Mouse (Mus musculus) limb, embryonic 13.5 days (tissue): ENCODE measurements around the gene Pomt1. TPM values are rescaled to one million over a fixed set of nuclear protein-coding genes. Genes with fewer than 3 reads are reported as not detected.

Experiments used
- ATAC-seq: fragments of 200-750 bp; cut with Nextera tagmentation; 2 replicates; pipeline ENCODE4 v1.8.0; 2017; ENCODE audit warnings: low read depth, moderate number of reproducible peaks, moderate TSS enrichment; ENCODE audit not compliant: low FRiP score
- H3K27ac ChIP-seq: fragments of 300-500 bp; sonication (generic); 2 replicates; pipeline ENCODE4 v1.5.1; 2015; ENCODE audit warnings: inconsistent platforms, mild to moderate bottlenecking, moderate library complexity
- H3K27me3 ChIP-seq: fragments of 300-500 bp; sonication (generic); 2 replicates; pipeline ENCODE4 v1.6.1; 2015; ENCODE audit warnings: mild to moderate bottlenecking, inconsistent platforms
- H3K36me3 ChIP-seq: fragments of 300-500 bp; sonication (generic); 2 replicates; pipeline ENCODE4 v1.6.1; 2015; ENCODE audit warnings: inconsistent platforms, mild to moderate bottlenecking, moderate library complexity
- H3K4me1 ChIP-seq: fragments of 300-500 bp; sonication (generic); 2 replicates; pipeline ENCODE4 v1.6.1; 2015; ENCODE audit warnings: inconsistent platforms
- H3K4me2 ChIP-seq: fragments of 300-500 bp; sonication (generic); replicated peaks from 2 replicates; pipeline ENCODE4 v1.6.1; 2015; ENCODE audit warnings: inconsistent platforms, mild to moderate bottlenecking, moderate library complexity
- H3K4me3 ChIP-seq: fragments of 300-500 bp; sonication (generic); 2 replicates; pipeline ENCODE4 v1.5.1; 2015; ENCODE audit warnings: moderate library complexity, mild to moderate bottlenecking, inconsistent platforms
- H3K9ac ChIP-seq: fragments of 300-500 bp; sonication (generic); 2 replicates; pipeline ENCODE4 v1.6.1; 2015; ENCODE audit warnings: mild to moderate bottlenecking, inconsistent platforms
- H3K9me3 ChIP-seq: fragments of 300-500 bp; sonication (generic); 2 replicates; pipeline ENCODE4 v1.6.1; 2016; ENCODE audit warnings: inconsistent platforms
- WGBS: fragments of 180-500 bp; shearing (Covaris S2); methylation state at CpG from one replicate; pipeline ENCODE4 v1.1.7; 2015; 5-methylcytosine and 5-hydroxymethylcytosine counted together
- polyA plus RNA-seq: library from polyadenylated mRNA; unstranded; fragments of >200 nt; fragmentation: Nextera tagmentation; extraction: Ambion mirVana; gene quantifications from 2 replicates; pipeline ENCODE4 v1.2.1, GENCODE M21; 2015

The Pomt1 gene
- polyA plus RNA-seq, 1 experiment from 2014 or later = 28.0 TPM

DNA sequence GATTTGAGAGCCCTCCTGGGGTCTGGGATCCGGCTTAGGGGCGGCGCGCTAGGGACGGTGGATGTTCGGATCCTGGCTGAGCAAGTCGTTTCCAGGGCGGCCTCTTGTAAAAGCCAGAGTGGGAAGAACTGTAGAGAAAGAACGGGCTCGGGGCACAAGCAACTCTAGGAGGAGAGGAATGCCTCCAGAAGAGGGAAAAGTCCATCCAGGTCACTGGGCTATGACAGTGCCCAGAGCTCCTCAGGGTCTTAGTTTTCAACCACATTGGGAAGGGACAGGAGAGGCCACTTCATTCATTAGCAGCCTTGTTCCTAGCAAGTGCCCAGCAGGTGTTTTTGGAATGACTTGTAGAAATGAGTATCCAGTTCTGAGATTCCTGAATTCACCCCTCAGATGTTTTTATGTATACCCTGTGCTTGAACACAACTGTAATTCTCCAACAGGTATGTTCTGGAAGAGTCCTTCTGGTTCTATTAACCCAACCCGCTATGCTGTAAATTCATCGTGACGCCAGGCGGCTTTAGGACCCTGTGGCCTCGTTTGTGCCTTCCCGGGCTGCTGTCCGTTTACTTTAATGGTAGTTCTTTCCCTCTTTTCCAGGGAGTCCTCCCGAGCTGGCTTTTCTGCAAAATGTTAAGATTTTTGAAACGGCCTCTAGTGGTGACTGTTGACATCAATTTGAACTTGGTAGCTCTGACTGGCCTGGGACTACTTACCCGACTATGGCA lies 534 bp downstream of the Pomt1 start:
- no peaks in the 10 kb centered on the region for H3K9me3 ChIP-seq
- H3K9ac ChIP-seq = peak overlapping the region; percentile 79
- ATAC-seq = peak; percentile 30
- H3K4me2 ChIP-seq = peak overlapping the region; percentile 86
- WGBS = under 1% methylated on average over 20 of the region's 20 CpGs
- H3K27me3 ChIP-seq = no peaks in the 10 kb centered on the region
- peak overlapping the region; percentile 81 for H3K27ac ChIP-seq
- H3K4me3 ChIP-seq = peak overlapping the region; percentile 69
- H3K4me1 ChIP-seq = peaks cover 22% of the 10 kb centered on the region
- peaks cover 36% of the 10 kb centered on the region for H3K36me3 ChIP-seq

DNA sequence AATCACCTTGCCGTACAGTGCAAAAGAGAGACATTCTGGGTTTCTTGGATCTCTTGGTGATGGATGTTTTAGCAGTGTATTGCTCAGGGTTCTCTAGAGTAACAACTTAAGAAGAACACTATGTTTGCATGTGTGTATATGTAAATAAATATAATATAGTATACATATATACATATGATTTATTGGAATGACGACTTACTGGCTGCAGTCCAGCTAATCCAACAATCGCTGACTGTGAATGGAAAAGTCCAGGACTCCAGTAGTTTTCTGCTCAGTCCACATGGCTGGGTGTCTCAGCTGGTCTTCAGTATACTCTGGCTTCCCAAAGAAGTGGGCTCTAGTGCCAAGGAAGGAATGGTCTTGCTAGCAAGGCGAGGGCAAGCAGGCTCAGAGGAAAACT lies 1.2 kb downstream of the Pomt1 start:
- Histone ChIP-seq H3K9me3 (no peaks in the 10 kb centered on the region), H3K4me1 (peaks cover 22% of the 10 kb centered on the region), H3K27me3 (no peaks in the 10 kb centered on the region), H3K4me3 (peak overlapping the region; percentile 69), H3K4me2 (peak overlapping the region; percentile 86), H3K9ac (peak overlapping the region; percentile 79), H3K36me3 (peaks cover 35% of the 10 kb centered on the region), H3K27ac (peak overlapping the region; percentile 81; the same call in 1 of the 2 replicates)
- ATAC-seq = no peak
- WGBS = 37% methylated on average over 4 of the region's 4 CpGs

DNA sequence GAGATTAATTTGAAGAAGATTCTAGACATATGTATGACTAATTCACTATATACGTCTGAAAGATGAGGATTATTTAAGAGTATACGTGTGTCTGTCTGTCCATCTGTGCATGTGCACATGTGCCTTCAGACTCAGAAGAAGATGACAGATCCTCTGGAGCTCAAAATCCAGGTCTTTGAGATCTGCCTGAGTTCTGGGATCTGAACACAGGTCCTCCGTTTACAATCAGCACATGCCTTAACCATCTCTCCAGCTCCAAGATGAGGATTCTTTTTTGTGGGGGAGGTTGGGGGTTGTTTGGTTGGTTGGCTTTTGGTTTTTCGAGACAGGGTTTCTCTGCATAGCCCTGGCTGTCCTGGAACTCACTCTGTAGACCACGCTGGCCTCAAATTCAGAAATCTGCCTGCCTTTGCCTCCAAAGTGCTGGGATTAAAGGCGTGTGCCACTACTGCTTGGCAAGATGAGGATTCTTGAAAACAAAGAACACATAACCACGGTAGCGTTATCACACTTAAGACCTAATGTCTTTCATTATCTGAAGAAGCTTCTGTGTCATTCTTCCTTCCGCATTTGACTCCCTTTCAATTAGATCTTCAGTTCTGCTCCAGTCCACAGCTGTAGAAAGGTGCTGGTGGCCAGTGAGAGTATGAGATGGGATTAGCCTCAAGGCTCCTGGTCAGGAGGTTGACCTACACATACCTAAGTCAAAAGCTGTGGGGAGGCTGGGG lies 2.5 kb downstream of the Pomt1 start:
- no peaks in the 10 kb centered on the region for H3K27me3 ChIP-seq
- no peak overlapping the region for H3K9ac ChIP-seq
- ATAC-seq = no peak
- no peak overlapping the region for H3K27ac ChIP-seq
- H3K4me1 ChIP-seq = peaks cover 22% of the 10 kb centered on the region
- peaks cover 29% of the 10 kb centered on the region for H3K36me3 ChIP-seq
- WGBS = 90% methylated on average over 9 of the region's 9 CpGs
- H3K4me3 ChIP-seq = no peak overlapping the region
- no peak overlapping the region for H3K4me2 ChIP-seq
- no peaks in the 10 kb centered on the region for H3K9me3 ChIP-seq

DNA sequence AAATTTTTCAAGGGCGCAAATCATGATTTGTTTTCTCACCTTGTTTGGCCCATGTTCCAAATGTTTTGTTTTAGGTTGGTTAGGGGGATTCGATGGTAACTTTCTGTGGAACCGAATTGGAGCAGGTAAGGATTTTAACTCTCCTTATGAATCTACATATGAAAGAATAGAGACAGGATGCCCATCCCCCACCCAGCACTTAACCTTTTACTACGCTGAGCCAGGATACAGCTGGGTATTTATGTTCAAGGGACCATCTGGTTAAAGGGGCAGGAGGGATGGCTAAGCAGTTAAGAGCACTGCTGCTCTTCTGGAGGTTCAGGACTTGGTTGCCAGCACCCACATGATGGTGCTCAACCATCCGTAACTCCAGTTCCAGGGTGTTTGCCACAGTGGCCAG lies 4.2 kb downstream of the Pomt1 start:
- peaks cover 39% of the 10 kb centered on the region for H3K36me3 ChIP-seq
- H3K4me3 ChIP-seq = no peak overlapping the region
- H3K27me3 ChIP-seq = no peaks in the 10 kb centered on the region
- WGBS = 75% methylated on average over 5 of the region's 5 CpGs
- H3K27ac ChIP-seq = no peak overlapping the region
- no peak for ATAC-seq
- no peak overlapping the region for H3K4me2 ChIP-seq
- no peaks in the 10 kb centered on the region for H3K9me3 ChIP-seq
- no peak overlapping the region for H3K9ac ChIP-seq
- peaks cover 9% of the 10 kb centered on the region for H3K4me1 ChIP-seq

DNA sequence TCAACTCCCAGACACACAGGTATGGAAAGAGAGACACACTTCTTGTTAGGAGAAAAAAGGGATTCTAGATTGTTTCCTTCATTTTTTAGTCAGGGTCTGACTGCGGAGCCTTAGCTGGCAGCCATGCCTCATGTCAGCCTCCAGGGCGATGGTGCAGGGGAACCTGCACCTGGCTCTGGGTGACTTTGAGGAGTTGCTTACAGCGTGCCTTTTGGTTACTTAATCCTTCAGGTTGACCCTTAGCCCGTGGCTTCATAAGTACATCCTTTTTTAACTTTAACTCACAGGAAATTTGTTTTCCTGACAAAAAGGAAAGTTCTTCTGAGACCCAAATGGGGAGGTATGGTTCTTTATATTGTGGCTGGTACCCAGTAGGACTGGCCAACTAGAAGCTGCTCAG lies 6.6 kb downstream of the Pomt1 start:
- no peak overlapping the region for H3K4me2 ChIP-seq
- H3K9ac ChIP-seq = no peak overlapping the region
- ATAC-seq = no peak
- peaks cover 63% of the 10 kb centered on the region for H3K36me3 ChIP-seq
- H3K27me3 ChIP-seq = no peaks in the 10 kb centered on the region
- H3K4me1 ChIP-seq = peaks cover under 1% of the 10 kb centered on the region
- no peak overlapping the region for H3K4me3 ChIP-seq
- 81% methylated on average over 4 of the region's 4 CpGs for WGBS
- no peak overlapping the region for H3K27ac ChIP-seq
- H3K9me3 ChIP-seq = no peaks in the 10 kb centered on the region

DNA sequence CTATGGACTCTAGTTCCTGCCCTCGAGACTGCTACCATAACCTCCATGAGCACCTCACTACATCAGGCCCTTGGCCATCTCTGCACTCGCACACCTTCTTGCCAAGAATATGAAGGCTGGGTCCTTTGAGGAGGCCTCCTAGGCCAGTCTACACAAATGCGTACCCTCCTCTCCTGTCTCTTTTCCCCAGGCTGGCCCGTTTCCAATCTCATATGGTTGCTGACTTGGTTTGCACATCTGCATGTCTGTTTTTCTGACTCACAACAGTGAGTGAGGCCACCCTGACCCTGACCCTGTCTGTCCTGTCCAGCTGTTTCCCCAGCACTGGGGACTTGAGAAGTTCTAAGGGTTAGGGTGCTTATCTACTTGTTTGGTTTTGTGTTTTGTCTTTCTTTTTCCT lies 10.4 kb downstream of the Pomt1 start:
- Histone ChIP-seq H3K4me3 (no peak overlapping the region), H3K27ac (no peak overlapping the region), H3K4me1 (no peaks in the 10 kb centered on the region), H3K36me3 (peaks cover 93% of the 10 kb centered on the region), H3K4me2 (no peak overlapping the region), H3K9me3 (no peaks in the 10 kb centered on the region), H3K27me3 (no peaks in the 10 kb centered on the region), H3K9ac (no peak overlapping the region)
- WGBS = 81% methylated on average over 4 of the region's 4 CpGs
- no peak for ATAC-seq

DNA sequence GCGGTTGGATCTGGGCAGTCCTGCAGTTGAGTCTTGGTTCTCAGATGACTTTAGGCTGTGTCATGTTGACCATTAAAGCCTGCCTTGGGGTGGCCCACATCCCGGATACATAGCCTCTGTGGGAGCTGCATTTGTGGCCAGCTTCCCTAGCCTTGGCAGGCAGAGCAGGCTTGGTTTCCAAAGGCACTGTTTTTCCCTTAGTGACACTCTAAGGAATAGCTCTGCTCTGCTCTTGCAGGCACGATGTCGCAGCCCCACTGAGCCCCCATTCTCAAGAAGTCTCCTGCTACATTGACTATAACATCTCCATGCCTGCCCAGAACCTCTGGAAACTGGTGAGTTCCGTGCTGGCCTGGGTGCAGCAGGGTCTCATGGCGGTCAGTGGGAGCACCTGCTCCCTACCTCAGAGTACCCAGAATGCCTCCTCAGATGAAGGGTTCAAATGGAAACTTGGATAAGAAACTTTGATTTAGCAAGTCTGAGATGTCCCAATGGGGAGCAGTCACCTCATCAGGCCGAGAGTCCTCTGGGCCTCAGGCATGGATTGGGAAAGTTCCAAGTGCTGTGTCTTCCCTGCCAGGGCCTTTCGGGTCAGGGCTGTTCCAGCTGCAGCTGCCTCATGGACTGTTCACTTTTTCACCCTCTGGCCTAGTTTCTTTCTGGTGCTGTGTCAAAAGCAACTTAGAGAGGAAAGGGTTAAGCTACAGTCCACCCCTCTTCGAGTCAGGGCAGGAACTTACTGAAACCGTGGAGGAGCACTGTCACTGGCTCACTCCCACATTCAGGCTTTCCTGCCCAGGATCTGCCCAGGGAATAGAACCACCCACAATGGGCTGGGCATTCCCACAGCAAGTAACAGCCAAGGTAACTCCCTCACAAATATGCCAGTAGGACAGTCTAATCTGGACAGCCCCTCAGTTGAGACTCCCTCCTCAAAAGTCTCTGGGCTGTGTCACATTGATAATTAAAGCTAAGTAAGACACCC lies 12.3 kb downstream of the Pomt1 start:
- WGBS = 80% methylated on average over 10 of the region's 10 CpGs

DNA sequence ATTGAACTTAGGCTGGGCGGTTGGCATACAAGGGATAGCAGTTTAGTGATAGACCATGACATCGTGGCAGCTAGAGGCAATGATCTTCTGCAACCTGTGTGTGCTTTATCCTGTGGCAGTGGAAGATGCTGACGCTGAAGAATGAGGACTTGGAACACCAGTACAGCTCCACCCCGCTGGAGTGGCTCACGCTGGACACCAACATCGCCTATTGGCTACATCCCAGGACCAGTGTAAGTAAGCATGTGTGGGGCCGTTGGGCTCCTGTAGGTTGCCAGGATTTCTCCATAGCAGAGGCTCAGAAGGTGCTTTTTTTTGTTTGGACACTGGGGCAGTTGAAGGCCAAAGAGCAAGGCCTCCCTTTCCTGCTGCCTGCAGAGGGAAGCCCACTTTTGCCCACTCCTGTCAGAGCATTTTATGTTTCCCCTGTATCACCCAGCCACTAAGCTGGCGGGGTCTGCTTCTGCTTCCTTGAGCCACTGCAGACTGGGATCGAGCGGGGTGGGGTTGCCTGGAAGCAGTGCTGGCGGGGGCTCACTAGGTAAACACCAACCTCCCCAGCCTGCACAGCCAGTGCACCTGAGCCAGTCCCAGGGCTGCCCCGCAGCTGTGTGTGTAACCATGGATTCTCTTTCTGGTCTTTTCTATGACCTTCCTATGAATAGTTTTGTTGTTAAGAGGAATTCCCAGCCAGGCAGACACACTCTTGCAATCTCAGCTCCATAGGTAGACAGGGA lies 15.6 kb downstream of the Pomt1 start:
- H3K9ac ChIP-seq = no peak overlapping the region
- no peak for ATAC-seq
- H3K4me3 ChIP-seq = no peak overlapping the region
- no peak overlapping the region for H3K27ac ChIP-seq
- 90% methylated on average over 12 of the region's 12 CpGs for WGBS
- H3K36me3 ChIP-seq = peaks cover 90% of the 10 kb centered on the region
- no peak overlapping the region for H3K4me2 ChIP-seq
- H3K4me1 ChIP-seq = no peaks in the 10 kb centered on the region
- no peaks in the 10 kb centered on the region for H3K9me3 ChIP-seq
- no peaks in the 10 kb centered on the region for H3K27me3 ChIP-seq

More for the DNA sequence above, 12.3 kb downstream of the Pomt1 start:
- no peak for ATAC-seq
- Histone ChIP-seq H3K9me3 (no peaks in the 10 kb centered on the region), H3K27ac (no peak overlapping the region), H3K4me1 (no peaks in the 10 kb centered on the region), H3K27me3 (no peaks in the 10 kb centered on the region), H3K4me2 (no peak overlapping the region), H3K4me3 (no peak overlapping the region), H3K36me3 (peaks cover 99% of the 10 kb centered on the region), H3K9ac (no peak overlapping the region)

DNA sequence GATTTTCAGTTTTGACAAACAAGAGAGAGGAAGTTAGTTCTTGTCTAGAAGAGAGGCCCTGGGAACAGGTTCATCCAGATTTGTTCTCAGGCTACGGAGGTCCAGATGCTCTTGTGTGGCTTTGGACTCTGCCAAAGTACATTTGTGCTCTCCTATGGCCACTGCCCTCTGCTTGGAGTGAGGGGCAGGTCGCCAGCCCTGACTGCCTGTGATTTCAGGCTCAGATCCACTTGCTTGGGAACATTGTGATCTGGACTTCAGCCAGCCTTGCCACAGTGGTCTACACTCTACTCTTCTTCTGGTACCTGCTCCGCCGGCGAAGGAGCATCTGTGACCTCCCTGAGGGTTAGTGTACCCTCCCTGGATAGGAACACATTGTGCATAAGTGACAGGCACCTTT lies 16.3 kb downstream of the Pomt1 start:
- WGBS = 93% methylated on average over 5 of the region's 5 CpGs
- Histone ChIP-seq H3K4me2 (no peak overlapping the region), H3K9ac (no peak overlapping the region), H3K9me3 (no peaks in the 10 kb centered on the region), H3K36me3 (peaks cover 90% of the 10 kb centered on the region), H3K27me3 (no peaks in the 10 kb centered on the region), H3K4me1 (no peaks in the 10 kb centered on the region), H3K4me3 (no peak overlapping the region), H3K27ac (no peak overlapping the region)
- no peak for ATAC-seq

DNA sequence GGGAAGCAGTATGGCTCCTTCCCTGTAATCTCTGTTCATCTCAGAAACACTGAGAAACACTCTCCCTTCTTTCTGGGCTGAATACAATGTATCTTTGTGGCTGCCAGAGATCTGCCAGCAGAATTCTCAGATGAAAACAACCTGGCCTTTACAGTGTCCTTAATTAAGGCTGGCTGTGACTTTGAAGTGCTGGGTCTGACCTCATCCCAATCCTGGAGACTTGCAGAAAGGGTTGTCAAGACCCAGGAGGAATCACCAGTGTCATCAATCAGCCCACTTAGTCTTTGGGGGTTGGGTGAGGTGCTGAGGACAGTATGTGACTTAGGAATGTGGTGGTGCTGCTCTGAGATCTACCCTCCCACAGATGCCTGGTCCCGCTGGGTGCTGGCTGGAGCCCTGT lies 17.0 kb downstream of the Pomt1 start:
- no peak overlapping the region for H3K4me3 ChIP-seq
- H3K4me2 ChIP-seq = no peak overlapping the region
- WGBS = 78% methylated on average over 1 of the region's 1 CpGs
- peaks cover 90% of the 10 kb centered on the region for H3K36me3 ChIP-seq
- H3K9ac ChIP-seq = no peak overlapping the region
- H3K27me3 ChIP-seq = no peaks in the 10 kb centered on the region
- ATAC-seq = no peak
- H3K9me3 ChIP-seq = no peaks in the 10 kb centered on the region
- H3K4me1 ChIP-seq = no peaks in the 10 kb centered on the region
- H3K27ac ChIP-seq = no peak overlapping the region

DNA sequence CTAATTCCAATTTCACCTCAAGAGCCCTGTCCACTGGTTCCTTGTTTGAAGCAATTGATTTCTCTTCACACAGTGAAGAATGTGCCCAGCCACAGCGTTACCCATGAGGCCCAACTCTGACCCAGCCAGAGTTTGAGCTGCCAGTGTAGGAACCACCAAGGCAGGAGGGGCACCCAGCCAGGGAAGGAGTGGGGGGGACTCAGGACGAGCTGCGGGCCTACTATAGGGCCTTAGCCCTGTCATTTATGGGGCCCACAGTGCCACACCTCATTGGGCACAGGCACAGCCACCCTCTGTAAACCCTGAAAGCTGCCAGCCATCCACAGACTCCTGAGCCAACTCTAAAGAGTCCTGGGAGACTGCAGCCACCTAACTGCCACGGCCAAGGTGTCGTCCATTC lies 18.2 kb downstream of the Pomt1 start:
- no peak overlapping the region for H3K4me3 ChIP-seq
- no peak overlapping the region for H3K27ac ChIP-seq
- no peak overlapping the region for H3K9ac ChIP-seq
- H3K9me3 ChIP-seq = no peaks in the 10 kb centered on the region
- peaks cover 81% of the 10 kb centered on the region for H3K36me3 ChIP-seq
- 94% methylated on average over 5 of the region's 5 CpGs for WGBS
- peaks cover 8% of the 10 kb centered on the region for H3K4me1 ChIP-seq
- no peak overlapping the region for H3K4me2 ChIP-seq
- ATAC-seq = no peak
- H3K27me3 ChIP-seq = no peaks in the 10 kb centered on the region
